Mouse (Mus musculus): ENCODE measurements at regions not wholly inside any gene's neighbourhood (a gene's known extent, or its start where the extent isn't known, plus 50 kb on each side); places are given as distances from the start of the nearest gene placed in this dataset.

DNA sequence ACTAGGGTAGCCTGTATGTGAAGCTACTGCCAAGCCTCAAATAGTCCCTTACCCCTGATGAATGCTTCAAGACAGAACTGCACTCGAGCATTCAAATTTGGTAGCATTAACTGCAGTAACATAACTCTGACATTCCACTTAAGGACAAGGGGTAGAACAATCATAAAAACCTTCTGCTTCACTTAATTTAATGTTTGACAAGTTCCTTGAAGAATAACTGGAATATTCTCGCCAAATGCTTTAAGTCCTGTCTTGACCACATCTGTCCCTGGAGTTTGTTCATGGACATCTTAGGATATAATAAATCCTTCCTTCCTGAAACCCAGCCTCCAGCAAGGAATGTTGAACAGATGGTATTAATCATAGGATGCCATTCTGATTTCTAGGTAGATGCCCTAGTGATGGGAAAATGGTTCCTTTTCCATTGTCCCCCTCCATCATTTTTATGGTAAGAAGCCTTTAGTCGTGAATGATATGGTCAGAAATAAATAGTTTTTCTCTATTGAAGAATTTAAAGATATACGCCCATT lies 154.7 kb upstream of the Gm15217 start:
- DNase-seq = no peak

DNA sequence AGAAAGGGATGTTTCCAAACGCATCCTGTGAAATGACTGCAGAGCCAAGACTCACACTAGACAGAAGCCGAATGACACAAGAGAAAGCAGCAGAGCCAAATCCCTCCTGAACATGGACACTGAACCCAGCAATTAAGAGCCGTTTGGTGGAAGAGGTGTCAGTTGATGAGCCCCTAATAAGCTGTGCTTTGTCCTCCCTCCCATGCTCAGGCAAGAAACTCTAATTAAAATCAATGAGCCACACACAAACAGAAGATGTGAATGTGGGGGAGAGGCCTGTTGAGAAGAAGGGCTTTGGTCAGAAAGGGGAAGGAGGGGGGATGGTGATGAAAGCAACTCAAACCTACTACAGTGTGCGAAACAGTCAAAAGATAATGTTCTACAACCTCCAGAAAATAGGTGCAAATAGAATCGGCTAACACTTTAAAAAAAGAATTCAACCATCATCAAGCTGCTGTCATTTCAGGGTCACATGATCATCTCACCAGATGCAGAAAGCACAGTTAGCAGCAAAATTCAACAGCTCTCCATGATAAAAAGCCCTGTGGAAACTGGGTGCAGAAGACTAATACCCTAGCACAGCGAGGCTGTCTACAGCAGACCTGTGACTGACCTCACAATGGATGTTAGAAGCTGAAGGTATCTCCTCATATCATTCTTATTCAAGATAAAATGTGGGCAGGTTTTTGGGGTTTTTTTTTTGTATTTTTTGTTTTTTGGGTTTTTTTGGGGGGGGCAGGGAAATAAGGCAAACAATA lies 153.2 kb upstream of the Gm15217 start:
- no peak for DNase-seq

DNA sequence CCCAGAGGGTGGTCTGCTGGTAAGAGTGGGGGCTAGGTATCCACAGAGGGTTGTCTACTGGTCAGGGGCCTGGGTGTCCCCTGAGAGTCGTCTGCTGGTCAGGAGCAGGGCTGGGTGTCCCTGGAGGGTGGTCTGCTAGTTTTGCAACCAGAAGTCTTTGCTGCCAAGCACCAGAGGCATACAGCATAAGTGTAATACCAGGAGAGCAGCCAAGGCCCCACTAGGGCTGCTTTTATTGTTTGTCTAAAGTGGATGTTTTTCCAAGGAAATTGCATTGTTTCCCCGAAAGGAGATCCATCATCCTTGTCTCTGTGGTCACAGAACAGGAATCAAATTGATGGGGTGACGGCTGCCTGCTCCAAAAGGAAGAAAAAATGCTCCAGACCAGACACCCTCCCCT lies 145.2 kb upstream of the Gm15217 start:
- no peak for DNase-seq

DNA sequence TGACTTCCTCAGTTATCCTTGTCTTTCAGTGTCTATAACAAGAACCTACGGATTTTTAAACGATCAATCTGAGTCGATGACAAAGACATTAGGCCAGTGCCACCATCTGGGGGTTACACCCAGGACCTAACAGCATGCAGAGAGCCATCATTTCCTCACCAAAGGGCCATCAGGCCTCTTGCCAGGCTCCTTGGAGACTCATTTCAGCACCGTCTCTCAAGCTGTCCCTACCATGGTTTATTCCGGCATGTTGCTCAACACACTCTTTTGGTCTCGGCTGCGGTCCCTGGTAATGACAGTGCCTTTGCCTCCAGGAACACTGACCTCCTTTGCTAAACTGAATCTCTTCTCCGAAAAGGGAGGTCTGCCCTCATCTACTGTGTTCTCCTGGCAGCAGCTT lies 144.4 kb upstream of the Gm15217 start:
- no peak for DNase-seq

DNA sequence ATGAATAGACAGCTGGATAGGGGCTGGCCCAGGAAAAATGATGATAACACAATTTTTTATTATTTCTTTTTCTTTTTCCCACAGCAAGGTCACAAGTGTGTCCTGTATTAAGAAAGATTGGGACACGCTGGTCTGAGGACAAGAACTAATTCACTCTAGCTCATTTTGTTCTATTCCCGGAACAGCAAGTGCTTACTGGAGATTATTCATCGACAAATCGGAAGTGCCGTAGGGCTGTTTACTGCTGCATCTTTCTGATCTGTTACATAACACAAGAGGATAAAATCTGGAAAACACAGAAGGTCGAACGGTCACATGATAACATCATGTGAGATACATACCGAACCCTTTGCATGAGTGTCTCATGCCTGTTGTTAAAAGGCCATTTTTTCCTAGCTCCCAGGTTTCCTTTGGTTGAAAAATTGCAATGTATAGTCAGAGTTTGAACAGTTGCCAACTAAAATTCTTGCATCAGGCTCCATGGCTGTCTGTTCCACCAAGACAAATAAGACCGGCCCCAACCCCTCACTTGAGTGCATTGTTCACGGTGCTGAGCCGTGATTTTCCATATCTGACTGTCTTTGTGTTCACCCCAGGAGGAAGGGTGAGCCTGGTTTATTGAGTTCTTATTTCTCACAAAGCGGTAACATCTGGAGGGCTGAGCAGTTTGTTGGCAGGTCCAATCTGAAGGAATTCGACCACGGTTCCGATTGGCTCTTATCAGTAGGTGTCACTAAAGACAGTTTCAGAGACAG lies 139.0 kb upstream of the Gm15217 start:
- peak; percentile 17 for DNase-seq

DNA sequence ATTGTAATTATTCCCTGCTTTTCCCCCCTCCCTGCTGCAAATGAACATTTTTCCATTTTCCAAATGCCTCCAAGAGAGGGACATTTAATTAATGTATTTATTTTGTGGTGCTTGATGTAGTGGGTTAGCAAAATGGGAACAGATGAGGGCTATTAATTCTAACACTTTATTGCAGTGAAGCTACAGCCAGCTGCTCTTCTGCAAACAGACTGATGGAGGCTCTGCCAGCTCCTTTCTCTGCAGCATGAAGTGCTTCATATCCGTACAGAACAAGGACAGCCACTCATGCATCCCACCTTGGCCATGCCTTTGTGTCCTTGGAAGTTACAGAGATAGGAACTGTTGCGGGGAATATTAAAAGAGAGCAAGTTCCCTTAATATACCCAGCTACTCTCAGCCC lies 138.3 kb upstream of the Gm15217 start:
- DNase-seq = no peak

DNA sequence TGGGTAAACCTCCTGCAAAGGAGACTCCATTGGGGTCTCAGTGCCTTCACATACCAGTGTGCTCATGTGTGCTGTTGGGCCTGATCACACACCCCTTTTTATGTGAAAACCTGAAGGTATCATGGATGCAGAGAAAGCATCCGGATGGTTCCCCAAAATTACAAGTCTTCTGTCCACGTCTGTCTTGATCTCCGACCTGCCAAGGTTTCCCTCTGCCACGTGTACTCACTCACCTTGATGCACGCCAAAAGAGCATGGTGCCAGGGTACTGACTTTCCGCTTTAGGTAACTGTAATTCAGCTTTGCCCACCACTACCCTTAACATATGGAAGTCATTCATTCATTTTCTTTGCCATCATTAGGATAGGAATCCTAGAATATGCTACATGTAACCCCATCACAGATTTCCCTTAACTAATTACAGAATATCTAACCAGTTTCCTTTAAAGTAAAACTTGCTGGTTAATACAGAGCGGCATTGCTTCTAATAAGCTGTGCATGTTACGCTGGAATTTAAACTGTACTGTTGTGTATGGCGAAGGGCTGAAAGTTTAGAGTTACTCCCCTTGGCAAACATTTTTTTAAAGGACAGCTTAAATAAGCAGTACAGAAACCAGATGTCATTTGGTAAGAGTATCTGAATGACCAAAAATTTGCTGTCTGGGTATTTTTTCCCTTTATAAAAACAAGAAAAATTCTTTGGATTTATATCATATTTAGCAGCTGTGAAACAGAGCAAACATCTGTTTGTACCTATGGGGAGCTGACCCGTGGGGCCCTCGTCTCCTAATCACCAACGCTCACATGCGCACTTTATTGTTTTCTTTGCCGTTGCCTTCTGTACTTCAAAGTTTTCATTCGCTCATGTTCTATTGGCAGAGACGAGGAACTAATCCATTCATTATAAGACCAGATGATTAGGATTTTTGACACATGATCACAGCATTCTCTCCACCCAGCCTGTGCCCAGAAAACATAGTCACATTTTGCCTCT lies 131.4 kb upstream of the Gm15217 start:
- DNase-seq = no peak

DNA sequence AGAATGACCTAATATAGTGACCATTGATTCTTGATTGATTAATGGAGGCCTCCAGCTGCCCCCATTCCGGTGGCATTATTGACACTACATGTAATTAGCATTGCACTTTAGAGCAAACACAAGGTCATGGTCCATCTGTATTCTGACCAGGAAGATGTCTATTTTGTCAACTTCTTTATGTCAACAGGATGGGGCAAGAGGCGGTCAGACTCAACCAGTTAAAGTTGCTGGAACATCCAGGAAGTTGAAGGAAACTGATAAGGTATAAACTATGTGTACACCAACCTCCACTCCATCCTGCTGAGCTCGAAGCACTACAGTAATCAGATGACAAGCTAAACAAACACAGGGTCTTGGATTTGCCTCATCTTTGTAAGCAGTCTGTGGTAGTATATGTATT lies 130.1 kb upstream of the Gm15217 start:
- no peak for DNase-seq

DNA sequence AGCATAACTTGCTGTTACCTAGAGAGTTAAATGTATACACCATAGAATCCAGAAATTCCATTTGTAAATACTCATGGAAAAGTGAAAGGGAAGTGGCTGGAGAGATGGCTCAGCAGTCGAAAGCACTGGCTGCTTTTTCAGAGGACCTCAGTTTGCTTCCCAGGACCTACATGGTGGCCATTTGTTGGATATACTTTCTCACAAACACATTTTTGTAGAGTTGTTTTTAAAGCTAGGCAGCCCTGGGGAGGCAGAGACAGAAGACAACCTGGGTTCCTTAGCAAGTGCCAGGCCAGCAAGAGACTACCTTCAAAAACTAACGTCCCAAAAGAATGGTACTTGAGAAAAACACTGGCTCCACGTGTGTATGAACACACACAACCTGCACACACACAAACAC lies 124.0 kb upstream of the Gm15217 start:
- DNase-seq = no peak

DNA sequence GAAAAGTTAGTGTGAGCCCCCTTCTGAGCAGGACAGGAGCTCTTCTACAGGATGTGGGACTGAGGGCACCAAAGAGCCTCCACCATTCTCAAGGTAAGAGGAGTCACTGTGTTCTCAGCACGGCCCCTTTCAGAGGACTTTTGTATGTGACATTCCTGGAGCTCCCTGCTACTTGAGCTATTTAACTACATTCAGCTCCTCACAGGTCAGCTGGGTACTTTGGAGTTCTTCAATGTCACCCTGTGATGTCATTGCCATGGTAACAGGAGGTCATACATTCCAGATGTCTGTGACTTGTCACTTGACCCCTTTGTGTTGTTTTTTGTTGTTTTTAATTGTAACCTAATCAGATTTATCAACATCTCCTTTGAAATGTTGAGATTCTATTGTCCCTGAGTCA lies 122.9 kb upstream of the Gm15217 start:
- DNase-seq = no peak

DNA sequence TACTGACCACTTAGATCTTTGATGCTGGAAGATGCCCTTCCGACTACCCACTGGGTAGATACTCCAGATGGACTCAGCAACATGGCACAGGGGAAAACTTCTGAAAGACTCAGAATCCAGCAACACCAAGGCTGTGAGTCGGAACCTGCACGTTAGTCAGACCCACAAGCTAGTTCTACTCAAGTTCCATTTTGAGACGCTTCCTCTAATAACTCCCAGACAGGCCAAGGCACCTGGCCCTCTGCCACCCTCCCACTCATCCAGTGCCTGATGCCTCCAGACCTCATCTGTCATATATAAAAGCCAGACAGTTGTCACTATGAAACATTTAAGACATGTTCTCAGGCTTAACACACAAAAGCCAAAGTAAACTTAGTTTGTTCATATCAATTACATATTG lies 121.9 kb upstream of the Gm15217 start:
- peak; percentile 62 for DNase-seq

DNA sequence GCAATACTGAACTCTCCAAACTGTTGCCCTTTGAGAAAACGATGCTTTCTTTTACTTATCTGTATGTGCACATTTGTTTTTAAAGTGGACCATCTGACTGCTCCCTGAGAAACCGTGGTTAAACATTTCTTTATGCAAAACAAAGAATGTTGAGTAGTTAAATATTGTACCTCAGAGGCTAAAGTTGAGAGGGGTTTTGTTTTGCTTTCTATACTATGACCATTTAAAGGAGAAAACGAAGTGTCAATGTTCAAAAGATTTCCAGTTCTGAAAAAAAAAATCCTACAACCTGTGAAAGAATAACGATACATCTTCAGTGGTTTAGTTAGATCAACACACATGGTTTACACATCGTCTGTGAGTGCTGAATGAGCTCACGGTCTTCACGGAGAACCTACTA lies 120.7 kb upstream of the Gm15217 start:
- no peak for DNase-seq

DNA sequence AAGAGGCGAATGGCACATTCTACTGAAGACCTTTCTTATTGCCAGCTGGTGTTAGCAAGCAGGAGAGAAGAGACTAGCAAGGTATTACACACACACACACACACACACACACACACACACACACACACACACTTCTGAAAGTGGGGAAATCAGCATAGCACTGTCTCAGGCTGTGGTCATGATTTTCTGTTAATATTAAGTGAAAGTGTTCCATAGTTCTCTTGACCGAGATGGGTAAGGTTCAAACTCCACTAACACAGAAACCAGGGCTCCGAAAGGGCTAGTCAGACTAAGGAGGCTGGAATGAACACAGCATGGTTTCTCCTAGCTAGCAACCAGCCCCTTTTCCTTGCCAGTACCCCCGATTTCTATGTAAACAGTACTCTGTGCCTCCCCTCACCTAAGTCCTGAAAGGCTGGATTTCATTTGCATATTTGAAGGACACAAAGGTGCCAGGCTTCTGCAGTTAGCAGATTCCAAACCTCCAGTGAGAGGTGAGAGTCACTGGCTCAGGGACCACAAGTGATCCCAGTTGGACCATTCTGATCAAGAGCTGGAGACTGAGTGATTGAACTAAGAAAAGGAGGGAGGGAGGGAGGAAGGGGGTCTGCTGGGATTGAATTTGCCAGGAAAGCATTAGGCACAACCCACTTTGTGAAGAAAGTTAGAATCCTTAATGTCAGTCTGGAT lies 118.8 kb upstream of the Gm15217 start:
- DNase-seq = no peak

DNA sequence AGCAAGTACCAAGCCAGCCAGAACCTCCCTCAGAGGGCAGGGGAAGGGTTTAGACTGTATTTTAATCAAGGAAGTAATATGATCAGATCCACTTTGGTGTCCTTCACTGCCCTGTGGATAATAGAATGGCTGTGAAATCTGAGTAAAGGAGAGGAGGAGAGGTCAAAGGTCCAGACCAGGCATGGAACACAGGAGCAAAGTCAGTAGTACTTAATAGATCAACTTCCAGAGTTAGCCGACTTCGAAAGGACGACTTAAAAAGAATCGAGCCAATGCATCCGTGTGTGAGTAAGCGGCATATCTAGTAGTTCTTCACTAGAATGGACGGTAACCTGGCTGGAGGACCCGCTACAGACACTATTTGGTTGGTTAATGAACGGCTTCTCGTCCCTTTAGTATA lies 103.8 kb upstream of the Gm15217 start:
- no peak for DNase-seq

DNA sequence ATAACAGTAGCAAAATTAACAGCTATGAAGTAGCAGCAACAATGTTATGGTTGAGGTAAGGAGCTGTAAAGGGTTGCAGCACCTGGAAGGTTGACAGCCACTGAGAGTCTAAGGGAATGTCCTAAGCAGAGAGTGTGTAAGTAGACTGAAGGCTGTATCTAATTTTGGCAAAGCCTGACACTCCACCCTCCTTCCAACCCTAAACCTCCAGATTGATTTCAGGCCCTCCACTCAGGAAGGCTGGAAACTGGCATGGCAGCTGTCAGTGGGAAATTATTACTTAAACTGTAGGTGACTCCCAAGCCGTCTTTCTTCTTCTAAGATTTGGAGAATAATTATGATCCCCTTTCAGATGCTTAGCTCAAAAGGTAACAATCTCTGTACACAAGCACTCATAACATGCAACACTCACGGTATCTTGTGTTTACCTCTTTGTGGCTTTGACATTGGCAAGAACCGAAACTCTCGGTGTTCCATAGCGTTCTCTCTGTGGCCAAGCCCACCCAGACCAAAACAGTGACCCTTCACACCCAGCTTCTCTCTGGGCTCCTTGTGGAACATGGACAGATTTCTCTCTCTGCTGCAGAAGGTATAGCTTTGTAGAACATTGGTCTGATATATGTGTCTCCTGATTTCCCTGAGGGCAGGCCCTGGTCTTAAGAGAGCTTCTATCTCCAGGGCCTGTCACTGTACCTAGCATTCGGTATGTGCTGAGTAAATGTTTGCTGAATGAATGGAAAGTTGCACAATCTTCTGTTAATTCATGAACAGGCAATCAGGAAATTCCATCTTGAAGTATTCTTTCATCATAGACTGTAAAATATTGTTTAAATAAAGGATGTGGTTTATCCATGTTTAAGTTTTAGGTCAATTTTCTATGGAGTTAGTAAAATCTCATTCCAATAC lies 102.0 kb upstream of the Gm15217 start:
- no peak for DNase-seq

DNA sequence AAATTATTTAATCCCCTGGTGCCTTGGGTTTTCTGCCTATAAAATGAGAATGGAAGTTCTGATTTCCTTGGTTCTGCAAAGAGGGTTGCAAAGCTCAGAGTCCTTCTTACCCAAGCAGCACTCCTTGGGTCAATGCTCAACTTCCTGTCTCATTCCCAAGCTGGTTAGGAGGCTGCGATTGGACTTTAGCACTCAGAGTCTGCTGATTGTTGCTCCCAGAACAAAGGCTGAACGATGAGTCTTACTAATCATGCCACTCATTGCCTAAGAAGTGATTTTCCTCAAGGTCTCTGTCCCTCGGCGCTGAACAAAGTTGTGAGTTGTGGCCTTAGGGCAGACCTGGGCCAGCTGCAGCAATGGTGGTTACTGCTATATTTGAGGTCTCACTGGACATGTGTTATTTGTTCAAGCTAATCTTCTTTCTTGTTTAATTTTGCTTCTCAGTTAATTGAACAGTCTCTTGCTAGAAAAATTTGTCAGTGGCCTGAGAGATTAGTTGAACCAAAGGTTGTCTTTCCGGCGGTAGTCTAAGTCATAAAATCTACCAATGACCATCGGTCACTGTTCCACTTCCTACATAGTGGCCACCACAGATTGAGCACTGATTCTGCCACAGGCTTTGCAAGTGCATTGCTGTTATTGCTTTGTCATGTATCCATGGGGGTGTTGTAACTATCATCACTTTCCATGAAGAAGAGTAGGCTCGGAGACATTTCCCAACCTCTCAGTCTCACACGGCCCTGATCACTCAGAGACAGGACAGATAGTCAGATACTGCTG lies 101.2 kb upstream of the Gm15217 start:
- DNase-seq = no peak

DNA sequence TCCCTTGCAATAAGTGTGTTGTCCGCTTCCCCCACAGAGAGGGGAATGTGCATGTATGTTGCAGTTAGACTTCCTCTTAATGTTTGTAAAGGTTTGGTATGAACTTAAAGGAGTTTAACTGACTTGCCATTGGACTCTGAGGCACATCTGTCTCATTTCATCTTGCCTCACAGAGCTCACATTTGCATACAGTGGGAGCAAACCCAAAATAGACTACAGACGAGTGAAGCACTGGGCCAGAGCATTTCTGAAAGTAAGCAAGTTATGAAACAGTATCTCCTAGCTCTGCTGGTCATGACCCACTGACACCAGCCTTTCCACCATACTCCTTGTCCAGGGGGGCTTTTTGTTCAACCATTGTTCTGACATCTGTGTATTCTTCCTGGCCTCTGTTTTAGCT lies 86.8 kb upstream of the Gm15217 start:
- DNase-seq = no peak

DNA sequence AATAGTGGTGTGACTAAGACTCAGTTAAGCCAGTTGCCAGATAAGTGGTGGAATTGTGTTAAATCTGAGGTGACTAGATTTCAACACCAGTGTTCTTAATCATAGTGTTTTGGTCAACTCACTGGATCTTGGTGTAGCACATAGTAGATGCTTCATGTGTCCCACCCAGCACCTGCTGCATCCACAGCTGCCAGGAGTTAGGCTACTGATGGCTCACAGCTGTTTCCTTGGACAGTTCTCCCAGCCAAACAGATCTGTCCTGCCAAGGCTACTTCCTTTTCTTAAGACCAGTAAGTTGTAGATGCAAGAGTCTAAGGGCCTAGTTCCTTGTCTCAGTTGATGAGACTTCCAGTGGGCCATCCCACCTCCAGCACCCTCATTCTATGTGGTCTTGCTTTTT lies 82.9 kb upstream of the Gm15217 start:
- DNase-seq = peak; percentile 20

DNA sequence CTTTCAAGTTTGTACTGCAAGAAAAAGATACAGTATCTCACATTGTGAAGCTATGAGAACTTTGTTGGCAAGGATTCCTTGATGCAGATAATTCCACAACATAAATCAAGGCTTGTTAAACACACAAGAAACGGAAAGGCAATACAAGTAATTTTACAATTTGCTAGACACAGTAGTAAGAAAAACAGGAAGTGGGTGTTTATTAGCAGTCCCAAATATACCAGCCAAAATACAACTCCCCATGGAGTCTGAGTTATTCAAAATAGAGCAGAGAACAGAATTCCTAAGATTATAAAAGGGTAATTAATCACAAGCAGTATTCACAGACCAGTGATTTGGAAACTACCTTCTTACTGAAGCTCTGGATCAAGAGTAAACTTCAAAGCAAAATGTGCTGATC lies 78.7 kb upstream of the Gm15217 start:
- no peak for DNase-seq

DNA sequence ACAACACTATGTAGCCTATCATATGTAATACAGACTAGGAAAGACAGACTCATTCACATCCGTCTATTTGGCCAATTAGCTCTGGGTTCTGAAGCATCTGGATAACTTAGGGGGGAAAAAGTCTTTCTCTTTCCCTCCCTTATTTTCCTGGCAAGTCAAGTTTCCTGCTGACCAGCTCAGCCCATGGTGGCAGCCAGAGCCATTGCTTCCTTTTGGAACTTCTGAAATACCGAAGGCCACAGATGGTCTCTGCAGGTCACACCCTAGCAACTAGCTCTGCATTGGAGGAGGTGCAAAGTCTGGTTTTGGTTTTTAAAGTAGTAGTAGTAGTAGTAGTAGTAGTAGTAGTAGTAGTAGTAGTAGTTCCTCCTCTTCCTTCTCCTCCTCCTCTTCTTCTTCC lies 76.6 kb upstream of the Gm15217 start:
- DNase-seq = no peak
